ENCODE assay signal across 12 mouse cellular contexts in the genomic region with DNA sequence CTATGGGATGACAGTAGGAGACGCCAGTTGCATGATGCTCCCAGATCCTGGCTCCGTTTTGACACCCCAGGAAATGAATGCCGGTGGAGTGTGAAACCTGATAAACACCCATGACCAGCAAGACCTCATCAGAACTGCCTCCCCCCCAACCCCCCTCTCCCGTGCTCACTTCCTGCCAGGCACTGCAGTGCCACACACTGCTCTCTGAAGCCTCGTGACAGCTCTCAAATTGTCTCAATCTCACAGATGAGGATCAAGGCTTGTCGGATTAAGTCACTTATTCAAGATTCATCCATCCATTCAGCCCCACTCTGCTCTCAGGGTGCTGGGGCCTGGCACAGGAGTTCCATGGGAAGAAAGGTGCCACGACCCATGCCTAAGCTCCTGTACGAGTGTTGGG. TPM values are rescaled to one million over a fixed set of nuclear protein-coding genes. Genes with fewer than 3 reads are reported as not detected.
DNase-seq lines count a peak whose midpoint lies in the region; ATAC-seq and TF ChIP-seq lines count a peak whose summit lies in the region.
"Had no signal": no experiment of that assay in that cellular context is flagged by ENCODE, and none has a peak within 500 bp of the region (broad histone marks: within the 10 kb centered on the region; RNA-seq: fewer than 3 reads in every experiment).

No protein-coding gene starts in this region.

- H3K9me3 ChIP-seq in kidney, embryonic 14.5 days (ENCODE audit: control insufficient read depth, low read length): no peaks in the 10 kb centered on the region
- no peaks in the 10 kb centered on the region for H3K9me3 ChIP-seq in liver, embryonic 12.5 days (replicated peaks)
- no peaks in the 10 kb centered on the region for H3K9me3 ChIP-seq in forebrain, embryonic 16.5 days (ENCODE audit: control insufficient read depth, low read length)
- no peaks in the 10 kb centered on the region for H3K9me3 ChIP-seq in midbrain, embryonic 13.5 days
- H3K9me3 ChIP-seq: embryonic facial prominence, embryonic 12.5 days; limb, embryonic 13.5 days had no signal

- H3K9ac ChIP-seq in kidney, embryonic 14.5 days (ENCODE audit: low read depth, low read length): no peak overlapping the region
- H3K9ac ChIP-seq in liver, embryonic 12.5 days: no peak overlapping the region
- no peak overlapping the region for H3K9ac ChIP-seq in forebrain, embryonic 16.5 days (replicated peaks; ENCODE audit: low read depth, low read length)
- H3K9ac ChIP-seq in midbrain, embryonic 13.5 days (replicated peaks): no peak overlapping the region
- H3K9ac ChIP-seq: embryonic facial prominence, embryonic 12.5 days; limb, embryonic 13.5 days had no signal

- H3K27ac ChIP-seq in kidney, adult 2 months (ENCODE audit: insufficient read depth, low read depth, low read length): peak overlapping the region; percentile 57
- H3K27ac ChIP-seq in kidney, embryonic 14.5 days (ENCODE audit: low read depth, low read length): no peak overlapping the region
- no peak overlapping the region for H3K27ac ChIP-seq in liver, embryonic 12.5 days
- no peak overlapping the region for H3K27ac ChIP-seq in forebrain, embryonic 16.5 days (ENCODE audit: low read length)
- no peak overlapping the region for H3K27ac ChIP-seq in midbrain, embryonic 13.5 days
- H3K27ac ChIP-seq: embryonic facial prominence, embryonic 12.5 days; limb, embryonic 13.5 days had no signal

- TF ChIP-seq POLR2A in kidney, adult 2 months (IDR thresholded peaks at IDR 0.05; ENCODE audit: low read depth, low read length): no peak

- H3K27me3 ChIP-seq in kidney, adult 2 months (replicated peaks; ENCODE audit: control insufficient read depth, insufficient read depth, low read length): no peaks in the 10 kb centered on the region
- H3K27me3 ChIP-seq in kidney, embryonic 14.5 days (ENCODE audit: control insufficient read depth, insufficient read depth, low read length): no peaks in the 10 kb centered on the region
- peaks cover 33% of the 10 kb centered on the region for H3K27me3 ChIP-seq in liver, embryonic 12.5 days (replicated peaks)
- H3K27me3 ChIP-seq in forebrain, embryonic 16.5 days (replicated peaks; ENCODE audit: control insufficient read depth, insufficient read depth, low read length): no peaks in the 10 kb centered on the region
- H3K27me3 ChIP-seq in midbrain, embryonic 13.5 days: no peaks in the 10 kb centered on the region
- H3K27me3 ChIP-seq: limb, embryonic 13.5 days had no signal

- H3K36me3 ChIP-seq in kidney, adult 2 months (ENCODE audit: control insufficient read depth, insufficient read depth, low read length): no peaks in the 10 kb centered on the region
- H3K36me3 ChIP-seq in kidney, embryonic 14.5 days (ENCODE audit: control insufficient read depth, insufficient read depth, low read length): no peaks in the 10 kb centered on the region
- no peaks in the 10 kb centered on the region for H3K36me3 ChIP-seq in liver, embryonic 12.5 days
- no peaks in the 10 kb centered on the region for H3K36me3 ChIP-seq in forebrain, embryonic 16.5 days (ENCODE audit: control insufficient read depth, insufficient read depth)
- no peaks in the 10 kb centered on the region for H3K36me3 ChIP-seq in midbrain, embryonic 13.5 days
- H3K36me3 ChIP-seq: embryonic facial prominence, embryonic 12.5 days; limb, embryonic 13.5 days had no signal

- ATAC-seq in kidney, embryonic 14.5 days (ENCODE audit: low FRiP score, low TSS enrichment): no peak; the same call in 1 of the 2 replicates
- peak; percentile 82 for ATAC-seq in CD4-positive, CD25-positive, alpha-beta regulatory T cell, adult 4 months
- no peak for ATAC-seq in liver, embryonic 12.5 days
- ATAC-seq in forebrain, embryonic 16.5 days: no peak
- no peak for ATAC-seq in midbrain, embryonic 13.5 days

- H3K4me1 ChIP-seq in kidney, adult 2 months (ENCODE audit: control insufficient read depth, insufficient read depth, low read length): peaks cover 7% of the 10 kb centered on the region; the same call in 1 of the 2 replicates
- H3K4me1 ChIP-seq in kidney, embryonic 14.5 days (ENCODE audit: control insufficient read depth, insufficient read depth, low read length): peaks cover 29% of the 10 kb centered on the region
- peaks cover 50% of the 10 kb centered on the region for H3K4me1 ChIP-seq in liver, embryonic 12.5 days
- H3K4me1 ChIP-seq in forebrain, embryonic 16.5 days (replicated peaks; ENCODE audit: control insufficient read depth, insufficient read depth, low read length): peaks cover 8% of the 10 kb centered on the region
- peaks cover 45% of the 10 kb centered on the region for H3K4me1 ChIP-seq in midbrain, embryonic 13.5 days (replicated peaks)

- no peak overlapping the region for H3K4me2 ChIP-seq in kidney, embryonic 14.5 days (replicated peaks; ENCODE audit: low read depth, low read length)
- H3K4me2 ChIP-seq in liver, embryonic 12.5 days: peak overlapping the region; percentile 43
- H3K4me2 ChIP-seq in forebrain, embryonic 16.5 days (ENCODE audit: low read length): no peak overlapping the region
- no peak overlapping the region for H3K4me2 ChIP-seq in midbrain, embryonic 13.5 days (replicated peaks)
- H3K4me2 ChIP-seq: embryonic facial prominence, embryonic 12.5 days; limb, embryonic 13.5 days had no signal

- no peak for TF ChIP-seq CTCF in kidney, adult 2 months (conservative IDR thresholded peaks at IDR 0.05; ENCODE audit: insufficient read depth, insufficient read length, low read depth, low read length)

- 34% methylated on average over 8 of the region's 8 CpGs for WGBS in kidney, adult 2 months
- WGBS in kidney, embryonic 14.5 days: 17% methylated on average over 8 of the region's 8 CpGs
- WGBS in liver, embryonic 12.5 days (ENCODE audit: insufficient replicate concordance): 10% methylated on average over 8 of the region's 8 CpGs
- 62% methylated on average over 8 of the region's 8 CpGs for WGBS in forebrain, embryonic 16.5 days
- WGBS in midbrain, embryonic 13.5 days: 37% methylated on average over 8 of the region's 8 CpGs

- DNase-seq in kidney, adult 2 months: peak; percentile 47
- DNase-seq in 416B (ENCODE audit: low read depth): peak; percentile 86
- DNase-seq in frontal cortex, postnatal 14 days (ENCODE audit: low spot score in 2 of 2): no peak
- DNase-seq: kidney, adult 9 months; right cerebral cortex, postnatal 14 days had no signal

- H3K4me3 ChIP-seq in kidney, adult 2 months (ENCODE audit: insufficient read depth, low read depth, low read length): no peak overlapping the region
- H3K4me3 ChIP-seq in kidney, embryonic 14.5 days (ENCODE audit: low read length): no peak overlapping the region
- H3K4me3 ChIP-seq in liver, embryonic 12.5 days: no peak overlapping the region
- no peak overlapping the region for H3K4me3 ChIP-seq in forebrain, embryonic 16.5 days (replicated peaks; ENCODE audit: low read length)
- no peak overlapping the region for H3K4me3 ChIP-seq in midbrain, embryonic 13.5 days (replicated peaks)
- H3K4me3 ChIP-seq: embryonic facial prominence, embryonic 12.5 days; limb, embryonic 13.5 days had no signal

RNA-seq across cellular contexts. Expression of gene Selenon, which starts 49.4 kb away (rescaled TPM):
- polyA plus RNA-seq in kidney, adult 2 months (2012; rRNA removed): 9.8 and 10.2 TPM in 2 replicates
- 15.6 and 19.5 TPM in 2 replicates for polyA plus RNA-seq in kidney, embryonic 14.5 days (2014; fragmentation: Nextera tagmentation; extraction: Ambion mirVana)
- 1 to 10 TPM in 1 of 2 experiments, under 1 TPM in 1; 0.19 to 1.9 TPM for polyA plus RNA-seq in CD4-positive, CD25-positive, alpha-beta regulatory T cell, adult 4 months (2017; shearing (Covaris generic))
- polyA plus RNA-seq in liver, embryonic 12.5 days (2016; fragmentation: Nextera tagmentation; extraction: Ambion mirVana): 12.5 and 14.1 TPM in 2 replicates
- 7.9 and 8.1 TPM in 2 replicates for polyA plus RNA-seq in forebrain, embryonic 16.5 days (2015; fragmentation: Nextera tagmentation; extraction: Ambion mirVana)
- polyA plus RNA-seq in midbrain, embryonic 13.5 days (2015; fragmentation: Nextera tagmentation; extraction: Ambion mirVana): 11.1 and 11.5 TPM in 2 replicates

Comparison
In these comparisons a context has a peak if more than half of its experiments do, and no peak if none do; other contexts are left out.
1. DNase-seq: peak in kidney, adult 2 months (single experiment) and 416B (single experiment); none in frontal cortex, postnatal 14 days (0 of 2).